Mouse (Mus musculus) olfactory bulb, adult 2 months (tissue): ENCODE measurements around the gene Camk1.

Source experiments
- CTCF ChIP-seq: fragments of 200-500 bp; IDR thresholded peaks from 2 replicates; pipeline ENCODE4 v1.5.1; 2012; ENCODE audit warnings: low read depth, mild to moderate bottlenecking, low read length, moderate library complexity; ENCODE audit not compliant: insufficient read depth
- POLR2A ChIP-seq: fragments of 200-500 bp; IDR thresholded peaks from 2 replicates; pipeline ENCODE4 v1.6.1; 2012; ENCODE audit warnings: mild to moderate bottlenecking, low read depth, low read length, moderate library complexity; ENCODE audit not compliant: insufficient read depth

DNA sequence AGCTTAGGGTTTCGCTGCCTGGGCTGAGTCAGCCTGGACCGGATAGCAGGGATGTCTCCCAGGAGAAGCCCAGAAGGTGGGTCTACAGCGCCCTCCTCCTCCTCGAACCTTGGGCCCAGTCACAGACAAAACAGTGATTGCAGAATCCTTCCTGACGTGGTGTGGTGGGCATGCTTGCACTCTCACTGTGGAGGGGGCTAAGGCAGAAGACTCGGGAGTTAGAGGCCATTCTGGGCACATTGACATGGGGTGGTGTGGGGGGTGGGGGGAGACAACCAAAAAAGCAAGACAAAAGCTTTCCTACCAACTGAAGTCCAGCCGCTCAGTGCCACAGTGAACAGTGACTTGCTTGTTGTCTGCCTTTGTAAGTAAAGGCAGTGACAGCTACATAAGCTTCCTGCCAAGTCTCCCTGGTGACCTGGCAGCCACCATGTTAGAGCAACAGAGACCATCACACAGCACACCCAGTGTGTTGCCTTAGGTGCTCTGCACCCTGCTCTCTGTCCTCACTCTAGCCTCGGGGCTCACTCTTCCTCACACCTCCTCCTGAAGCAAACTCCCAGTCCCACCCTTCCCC, 40.7 kb upstream of the Camk1 start:
- TF ChIP-seq POLR2A (no peak), CTCF (no peak)
